Mouse (Mus musculus): ENCODE data around the gene Zfp963. TPM values are rescaled to one million over a fixed set of nuclear protein-coding genes. Genes with fewer than 3 reads are reported as not detected.

Zfp963 gene
- total RNA-seq (2021), result 1 to 10 TPM; 3.7 to 4.3 TPM
- long read RNA-seq, experiment 1, partial matches to known transcripts, result 0 of 4 reads
- long read RNA-seq, experiment 1, other reads (novel, unspliced or antisense), result 0 of 4 reads
- long read RNA-seq, experiment 2, partial matches to known transcripts, result 0 of 3 reads
- long read RNA-seq, experiment 2, other reads (novel, unspliced or antisense), result 1 of 3 reads

DNA sequence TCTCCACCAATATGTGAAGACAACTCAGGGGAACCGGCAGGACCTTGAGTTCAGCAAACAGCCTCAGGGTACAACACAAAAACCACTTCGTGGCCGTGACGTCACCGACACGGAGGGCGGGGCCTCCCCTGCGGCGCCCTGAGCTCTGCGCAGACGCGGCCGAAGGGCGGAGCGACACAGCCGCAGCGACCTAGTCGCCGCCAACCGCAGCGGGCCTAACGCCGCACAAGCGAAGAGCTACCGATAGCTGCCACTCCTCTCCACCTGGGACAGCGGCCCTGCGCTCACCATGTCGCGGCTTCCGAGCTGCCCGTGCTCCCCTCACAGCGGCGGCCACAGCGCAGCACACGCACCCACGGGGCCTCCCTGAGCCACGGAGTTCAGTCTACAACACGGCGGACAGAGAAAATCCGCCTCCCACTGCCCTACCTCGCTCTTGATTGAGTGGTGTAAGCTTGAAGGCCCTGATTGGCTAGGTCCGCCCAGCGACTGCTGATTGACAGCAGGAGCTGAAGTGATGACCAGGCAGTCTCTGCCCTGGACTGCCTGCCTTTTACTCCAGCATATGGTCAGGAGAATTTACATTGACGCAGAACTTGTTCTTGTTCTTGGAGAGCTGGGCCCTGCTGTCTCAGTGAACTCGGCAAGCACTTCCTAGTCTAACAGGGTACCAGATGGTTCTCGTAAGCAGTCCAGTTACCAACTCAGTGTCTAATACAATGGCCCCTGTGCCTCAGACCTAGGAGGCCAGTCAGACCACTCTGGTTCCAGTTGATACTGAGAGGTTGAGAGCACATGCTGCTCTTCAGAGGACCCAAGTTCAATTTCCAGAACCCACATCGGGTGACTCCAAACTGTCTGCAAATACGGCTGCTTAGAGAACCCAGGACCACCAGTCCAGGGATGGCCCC, at the start of gene Zfp963:
Gene Zfp963 (minus strand): TSS at position 427 of the 911 bp plus-strand sequence.
- peak; percentile 98 for DNase-seq

GRCm38 (mm10) chr8:69799261-69799660, 49.5 kb upstream of the Zfp963 start:
- no peak for DNase-seq

- DNase-seq, result no peak
Measured at GRCm38 (mm10) chr8:69797661-69798060, 47.9 kb upstream of the Zfp963 start.

GRCm38 (mm10) chr8:69796721-69797345, 47.1 kb upstream of the Zfp963 start:
- no peak for DNase-seq

GRCm38 (mm10) chr8:69794901-69795300, 45.1 kb upstream of the Zfp963 start:
- DNase-seq, result no peak

GRCm38 (mm10) chr8:69794096-69794495, 44.3 kb upstream of the Zfp963 start:
- DNase-seq, result no peak

- no peak for DNase-seq
Measured at GRCm38 (mm10) chr8:69793666-69794065, 43.9 kb upstream of the Zfp963 start.

DNA sequence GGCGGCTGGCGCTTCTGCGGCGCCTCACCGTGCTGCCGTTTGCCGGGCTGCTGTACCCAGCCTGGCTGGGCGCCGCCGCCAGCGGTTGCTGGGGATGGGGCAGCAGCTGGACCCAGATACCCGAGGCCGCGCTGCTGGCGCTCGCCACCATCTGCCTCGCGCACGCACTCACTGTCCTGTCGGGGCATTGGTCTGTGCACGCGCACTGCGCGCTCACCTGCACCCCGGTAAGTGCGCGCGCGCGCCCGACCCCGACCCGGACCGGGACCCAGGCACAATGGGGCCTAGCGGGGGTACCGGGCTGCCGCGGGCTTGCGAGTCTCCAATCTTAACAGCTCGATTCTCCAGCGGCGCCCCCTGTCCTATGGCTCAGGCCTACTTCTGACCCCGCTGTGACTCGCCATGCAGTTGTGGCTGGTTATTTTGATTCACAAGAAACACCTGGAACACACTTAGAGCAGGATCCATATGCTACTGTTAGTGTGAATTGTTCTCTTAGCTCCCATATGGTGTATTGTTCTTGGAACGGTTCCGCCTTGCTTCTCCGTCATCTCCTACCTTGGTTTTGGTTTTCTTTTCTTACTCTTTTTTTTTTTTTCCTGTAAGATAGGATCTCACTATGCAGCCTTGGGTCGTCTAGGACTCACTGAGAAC, 41.8 kb upstream of the Zfp963 start:
- DNase-seq, result peak; percentile 58

- peak; percentile 93 for DNase-seq
Measured at GRCm38 (mm10) chr8:69790773-69791367, 41.1 kb upstream of the Zfp963 start, which contains the start of the genes Atp13a1 and Zfp866. Gene Atp13a1, plus strand, starts transcription at chr8:69791163. Gene Zfp866, minus strand, starts transcription at chr8:69791178.

DNA sequence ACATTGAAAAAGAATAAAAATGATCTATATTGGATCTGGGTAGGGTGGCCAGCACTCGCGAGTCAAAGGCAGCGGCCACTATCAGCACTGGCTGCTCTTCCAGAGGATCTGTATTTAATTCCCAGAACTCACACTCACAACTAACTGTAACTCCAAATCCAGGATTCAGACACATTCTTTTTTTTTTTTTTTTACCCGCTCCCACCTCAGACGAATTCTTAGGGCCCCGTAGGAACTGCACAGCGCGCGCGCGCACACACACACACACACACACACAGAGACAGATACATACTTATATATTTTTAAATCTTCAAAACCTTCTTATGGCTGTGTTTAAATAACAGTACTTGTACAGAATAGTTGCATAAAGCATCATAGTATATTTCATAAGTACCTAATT, 40.6 kb upstream of the Zfp963 start:
- DNase-seq, result no peak

DNA sequence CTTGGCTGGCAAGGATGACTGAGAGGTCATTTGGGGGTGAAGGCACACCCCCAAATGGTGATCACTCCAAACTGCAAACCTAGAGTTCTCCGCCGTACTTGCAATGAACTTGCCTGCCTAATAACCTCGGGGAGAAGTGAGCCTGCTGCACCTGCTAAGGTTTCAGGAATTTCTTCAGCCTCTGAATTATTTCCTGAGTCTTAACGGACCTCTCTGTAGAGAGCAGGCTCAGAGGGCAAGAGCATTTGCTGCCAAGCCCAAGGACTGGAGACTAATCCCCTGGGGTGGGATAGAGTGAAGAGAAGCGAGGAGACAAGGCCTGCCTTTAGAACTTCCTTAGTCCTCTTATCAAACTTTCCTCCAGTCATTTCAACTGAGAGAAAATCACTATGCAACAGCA, 40.0 kb upstream of the Zfp963 start:
- no peak for DNase-seq

DNA sequence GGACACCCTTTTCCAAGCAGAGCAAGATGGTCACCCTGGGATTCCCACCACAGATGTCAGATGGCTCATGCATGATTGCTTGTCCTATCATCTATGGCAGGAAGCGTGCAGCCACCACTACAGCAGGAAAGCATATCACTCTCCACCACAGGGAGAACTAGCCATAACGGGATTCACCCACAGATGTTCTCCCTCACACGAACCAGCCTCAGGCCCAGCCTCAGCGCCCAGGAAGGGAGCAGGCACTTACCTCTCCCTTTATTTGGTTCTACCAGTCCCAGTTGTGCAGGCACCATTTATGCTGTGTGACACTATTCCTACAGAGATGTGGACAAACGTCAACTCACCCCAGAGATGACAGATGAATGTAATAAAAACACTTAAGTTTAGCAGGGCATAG, 39.3 kb upstream of the Zfp963 start:
- DNase-seq, result no peak

DNA sequence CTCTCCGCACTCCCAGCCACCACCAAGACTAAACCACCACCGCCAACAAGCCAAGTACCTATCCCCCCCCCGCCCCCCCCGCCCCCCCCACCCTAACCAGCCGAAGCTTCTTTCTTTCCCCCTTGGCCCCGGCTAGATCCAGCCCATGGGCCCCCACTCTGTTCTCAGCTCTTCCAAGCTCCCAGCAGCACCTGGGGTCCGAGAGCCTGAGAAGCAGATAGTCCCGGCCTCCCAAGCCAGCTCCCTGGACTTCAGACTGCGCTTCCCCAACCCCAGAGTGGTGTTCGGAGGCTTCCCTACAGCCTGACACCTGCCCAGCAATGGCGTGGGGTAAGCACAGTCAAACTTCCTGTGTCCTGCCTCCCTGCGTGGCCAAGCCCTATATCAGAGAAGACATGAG, 27.3 kb upstream of the Zfp963 start:
- no peak for DNase-seq

DNA sequence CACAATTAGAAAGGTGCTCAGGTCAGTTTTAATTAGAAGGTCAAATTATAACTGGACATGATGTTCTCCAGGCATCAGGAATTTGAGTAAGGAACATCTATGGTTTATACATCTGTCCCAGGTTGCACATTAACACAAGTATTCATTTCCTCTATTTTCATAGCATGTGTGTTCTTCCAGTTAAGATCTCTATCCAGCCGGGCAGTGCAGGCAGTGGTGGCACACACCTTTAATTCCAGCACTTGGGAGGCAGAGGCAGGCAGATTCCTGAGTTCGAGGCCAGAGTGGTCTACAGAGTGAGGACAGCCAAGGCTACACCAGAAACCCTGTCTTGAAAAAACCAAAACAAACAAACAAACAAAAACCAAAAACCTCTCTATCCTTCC, 25.4 kb upstream of the Zfp963 start:
- DNase-seq, result no peak

DNA sequence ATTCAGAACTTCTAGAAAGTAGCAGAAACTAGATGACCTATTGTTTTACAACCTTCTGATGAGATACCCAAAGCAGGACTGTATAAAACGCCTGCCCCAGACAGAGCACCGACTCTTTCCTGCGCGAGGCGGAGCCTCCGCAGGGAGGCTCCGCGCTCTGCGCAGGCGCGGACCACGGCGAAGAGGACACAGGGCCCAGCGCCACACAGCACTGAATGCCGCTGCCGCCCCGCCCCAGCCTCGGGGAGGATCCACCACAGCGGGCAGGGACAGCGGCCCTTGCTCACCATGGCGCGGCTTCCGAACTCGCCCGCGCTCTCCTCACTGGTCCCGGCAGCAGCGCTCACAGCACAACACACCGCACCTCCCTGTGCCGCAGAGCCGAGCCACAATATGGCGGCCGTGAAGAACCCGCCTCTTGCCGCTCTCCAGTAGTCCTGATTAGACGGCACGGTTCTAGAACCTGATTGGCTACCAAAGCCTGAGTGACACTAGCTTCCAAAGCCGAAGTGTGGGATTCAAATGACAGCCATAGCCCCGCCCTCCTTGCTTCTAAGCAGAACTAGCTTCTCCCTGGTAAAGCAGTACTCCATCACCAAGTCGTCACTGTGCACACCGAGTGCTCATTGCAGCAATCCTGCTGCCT, 24.9 kb upstream of the Zfp963 start, which contains the start of gene Gm20422:
Gene Gm20422 (minus strand): TSS at position 384 of the 646 bp plus-strand sequence.
- peak; percentile 89 for DNase-seq

- no peak for DNase-seq
Measured at GRCm38 (mm10) chr8:69772106-69772505, 22.3 kb upstream of the Zfp963 start.

GRCm38 (mm10) chr8:69771221-69771620, 21.5 kb upstream of the Zfp963 start:
- DNase-seq, result no peak

- no peak for DNase-seq
Measured at GRCm38 (mm10) chr8:69761814-69762445, 12.2 kb upstream of the Zfp963 start.

DNA sequence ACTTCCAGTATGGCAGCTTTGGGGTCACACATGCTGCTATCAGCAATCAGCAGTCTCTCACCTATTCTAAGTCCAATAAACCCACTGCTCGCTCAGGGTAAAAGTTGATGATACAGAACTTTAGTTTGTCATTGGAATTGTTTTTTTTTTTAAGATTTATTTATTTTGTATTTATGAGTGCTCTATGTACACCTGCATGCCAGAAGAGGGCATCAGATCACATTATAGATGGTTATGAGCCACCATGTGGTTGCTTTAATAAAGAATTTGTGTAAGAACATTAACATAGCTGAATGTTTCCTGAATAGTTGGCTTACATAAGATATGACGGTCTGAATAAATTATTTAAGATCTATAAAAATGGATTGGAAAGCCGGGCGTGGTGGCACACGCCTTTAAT, 8.5 kb upstream of the Zfp963 start:
- DNase-seq, result no peak

DNA sequence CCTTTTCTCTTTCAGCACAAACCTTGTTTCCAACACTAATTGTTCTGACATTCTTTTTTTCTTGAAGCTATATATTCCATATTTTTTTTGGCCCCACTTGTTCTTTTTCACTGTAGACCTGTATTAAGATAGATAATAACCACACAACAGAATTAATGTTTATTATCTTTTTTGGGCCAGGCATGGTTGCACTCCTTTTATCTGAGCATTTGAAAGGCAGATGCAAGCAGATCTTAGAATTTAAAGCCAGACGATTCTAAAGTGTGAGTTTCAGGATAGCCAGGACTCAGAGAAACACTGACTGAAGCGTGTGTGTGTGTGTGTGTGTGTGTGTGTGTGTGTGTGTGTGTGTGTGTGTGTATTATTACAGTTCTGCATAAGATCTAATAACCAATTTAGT, 2.7 kb upstream of the Zfp963 start:
- DNase-seq, result no peak

DNA sequence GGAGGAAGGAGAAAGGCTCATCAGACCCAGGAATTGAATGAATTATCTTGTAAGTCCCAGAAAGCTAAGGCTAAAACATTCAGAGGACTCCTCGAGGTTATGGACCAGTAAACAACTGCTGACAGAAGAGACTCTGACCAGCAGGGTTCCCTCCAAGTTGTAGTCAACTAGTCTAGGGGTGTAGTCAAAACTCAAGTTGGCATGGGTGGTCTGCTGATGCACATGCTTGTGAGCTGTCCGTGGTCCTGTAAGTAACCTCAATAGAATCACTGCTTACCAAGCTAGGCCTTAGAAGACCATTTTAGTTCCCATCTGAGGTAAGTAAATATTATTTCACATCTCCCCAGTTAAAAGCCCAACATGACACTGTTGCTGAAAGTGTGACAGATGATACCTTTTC, 8.5 kb downstream of the Zfp963 start:
- DNase-seq, result no peak

All from adrenal gland, postnatal 10 days (tissue).